Mouse (Mus musculus): ENCODE results near the gene Crisp3.
"Not testable (repeated sequence)": the region's sequence is repeated elsewhere in the genome, so short reads cannot be mapped to it uniquely, and the experiment has no call there.

Gene Crisp3

DNA sequence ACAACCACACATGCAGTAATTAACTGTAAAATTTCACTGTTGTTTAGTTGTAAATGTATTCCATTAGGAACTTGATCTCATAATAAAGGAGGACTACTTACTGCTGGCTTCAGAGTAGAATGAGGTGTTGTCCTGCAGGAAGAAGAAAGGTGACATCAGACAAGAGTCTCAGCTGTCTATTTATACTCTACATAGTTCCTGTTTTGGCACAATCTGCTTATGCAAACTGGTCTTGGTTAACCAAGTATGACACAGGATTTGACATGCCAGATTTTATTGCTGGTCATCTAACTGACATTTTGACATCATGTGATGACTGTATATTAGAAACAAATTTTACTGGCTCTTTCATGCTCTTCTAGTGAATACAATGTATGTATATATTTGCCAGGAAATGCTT is at the start of gene Crisp3:
Gene Crisp3, minus strand, starts transcription at position 154 of the 400 bp plus-strand sequence.
- DNase-seq (ENCODE audit: low spot score), result no peak

GRCm38 (mm10) chr17:40285435-40285834 is 43.3 kb upstream of the Crisp3 start:
- DNase-seq (ENCODE audit: low spot score), result no peak

DNA sequence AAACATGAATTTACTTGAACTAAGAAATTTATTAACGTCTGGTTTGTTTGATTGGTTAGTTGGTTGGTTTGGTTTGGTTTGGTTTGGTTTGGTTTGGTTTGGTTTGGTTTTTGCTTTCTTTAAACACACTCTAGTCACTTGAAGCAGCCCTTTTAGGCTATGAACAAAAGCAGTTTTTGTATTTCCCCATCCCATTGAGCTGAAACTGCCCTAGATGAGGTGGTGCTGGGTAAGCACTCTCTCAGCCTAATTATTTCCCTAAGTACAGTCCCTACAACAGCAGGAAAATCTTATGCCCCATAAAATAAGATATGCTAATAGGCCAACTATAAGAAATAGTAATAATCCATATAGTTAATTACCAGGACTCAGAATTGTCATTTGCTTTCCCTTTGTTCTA is 33.4 kb upstream of the Crisp3 start:
- DNase-seq (ENCODE audit: low spot score), result no peak

- DNase-seq (ENCODE audit: low spot score), result no peak
Measured at GRCm38 (mm10) chr17:40274906-40275470, 32.9 kb upstream of the Crisp3 start.

- no peak for DNase-seq (ENCODE audit: low spot score)
Measured at GRCm38 (mm10) chr17:40252487-40252886, 10.4 kb upstream of the Crisp3 start.

GRCm38 (mm10) chr17:40208540-40208939 is 33.5 kb downstream of the Crisp3 start, which contains the start of gene Pgk2:
TSS of gene Pgk2 (minus strand) at chr17:40208640.
- no peak for DNase-seq (ENCODE audit: low spot score)

DNA sequence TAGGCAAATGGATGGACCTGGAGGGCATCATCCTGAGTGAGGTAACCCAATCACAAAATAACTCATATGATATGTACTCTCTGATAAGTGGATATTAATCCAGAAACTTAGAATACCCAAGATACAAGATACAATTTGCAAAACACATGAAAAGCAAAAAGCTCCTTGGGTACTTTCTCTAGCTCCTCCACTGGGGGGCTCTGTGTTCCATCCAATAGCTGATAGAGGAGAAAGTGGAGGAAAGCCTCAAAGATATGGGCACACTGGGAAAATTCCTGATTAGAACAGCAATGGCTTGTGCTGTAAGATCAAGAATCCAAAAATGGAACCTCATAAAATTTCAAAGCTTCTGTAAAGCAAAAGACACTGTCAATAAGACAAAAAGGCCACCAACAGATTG is 40.3 kb downstream of the Crisp3 start:
- DNase-seq (ENCODE audit: low spot score), result not testable (repeated sequence)

DNA sequence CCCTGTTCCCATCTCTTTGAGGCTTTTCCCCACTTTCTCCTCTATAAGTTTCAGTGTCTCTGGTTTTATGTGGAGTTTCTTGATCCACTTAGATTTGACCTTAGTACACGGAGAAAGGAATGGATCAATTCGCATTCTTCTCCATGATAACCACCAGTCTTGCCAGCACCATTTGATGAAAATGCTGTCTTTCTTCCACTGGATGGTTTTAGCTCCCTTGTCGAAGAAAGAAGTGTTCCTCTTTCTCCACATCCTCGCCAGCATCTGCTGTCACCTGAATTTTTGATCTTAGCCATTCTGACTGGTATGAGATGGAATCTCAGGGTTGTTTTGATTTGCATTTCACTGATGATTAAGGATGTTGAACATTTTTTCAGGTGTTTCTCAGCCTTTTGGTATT is 51.9 kb downstream of the Crisp3 start:
- DNase-seq (ENCODE audit: low spot score), result not testable (repeated sequence)
